Mouse (Mus musculus): Measurements from ENCODE around the gene Lrrc41. TPM values are rescaled to one million over a fixed set of nuclear protein-coding genes. Genes with fewer than 3 reads are reported as not detected.

Lrrc41 gene
- 11.6 and 13.9 TPM in 2 replicates for polyA plus RNA-seq (2012; rRNA removed)

GRCm38 (mm10) chr4:116074861-116075620 is at the start of gene Lrrc41, which contains the start of gene Uqcrh:
Lrrc41 (plus strand) TSS chr4:116075269.
Uqcrh (minus strand) TSS chr4:116075071.

DNA sequence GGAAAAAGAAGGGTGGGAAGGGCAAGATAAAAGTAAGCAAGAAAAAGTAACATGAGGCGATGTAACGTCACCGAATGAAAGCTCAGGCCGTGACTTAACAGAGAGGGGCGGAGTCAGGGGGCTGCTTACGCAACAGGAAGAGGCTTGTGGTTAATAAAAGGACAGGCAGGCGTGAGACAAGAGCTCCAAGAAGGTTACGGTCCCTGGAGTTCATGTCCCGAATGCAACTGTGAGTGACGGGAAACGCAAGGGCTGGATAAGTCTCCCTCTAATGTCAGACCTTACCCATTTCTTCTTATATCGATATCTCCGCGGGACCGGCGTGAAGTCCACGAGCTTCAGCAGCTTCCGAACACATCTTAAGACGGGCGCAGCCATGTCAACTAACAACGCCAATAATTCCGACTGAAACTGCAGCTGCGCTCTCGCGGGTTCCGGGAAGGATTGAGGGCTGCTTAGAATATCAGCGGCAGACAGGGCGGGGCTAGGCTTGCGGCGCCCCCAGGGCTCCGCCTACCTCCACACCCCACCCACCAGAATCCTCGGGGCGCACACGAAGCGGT is 21.6 kb upstream of the Lrrc41 start, which contains the start of gene Nsun4:
TSS of gene Nsun4 (minus strand) at position 478 of the 563 bp plus-strand sequence.

GRCm38 (mm10) chr4:116123602-116124519 is 48.8 kb downstream of the Lrrc41 start, which contains the start of the genes Rad54l and Pomgnt1:
Rad54l (minus strand) TSS chr4:116123690.
Pomgnt1 (plus strand) TSS chr4:116123840.

Other genes starting within 250 kb of the Lrrc41 start
- 5.1 and 6.2 TPM in 2 replicates for gene Mob3c, start 247.2 kb upstream of the Lrrc41 start, polyA plus RNA-seq (2012; rRNA removed)
- gene Mknk1, start 236.1 kb upstream of the Lrrc41 start, polyA plus RNA-seq (2012; rRNA removed): 32.7 and 39.0 TPM in 2 replicates
- gene Kncn, start 190.9 kb upstream of the Lrrc41 start, polyA plus RNA-seq (2012; rRNA removed): 0.01 TPM in 1 of 2 replicates, not detected in the other
- not detected in 2 replicates for gene 6430628N08Rik, start 184.6 kb upstream of the Lrrc41 start, polyA plus RNA-seq (2012; rRNA removed)
- not detected in 2 replicates for gene Dmbx1, start 135.3 kb upstream of the Lrrc41 start, polyA plus RNA-seq (2012; rRNA removed)
- 3.4 and 3.9 TPM in 2 replicates for gene Faah, start 57.3 kb upstream of the Lrrc41 start, polyA plus RNA-seq (2012; rRNA removed)
- 4.4 and 5.0 TPM in 2 replicates for gene Nsun4, start 21.4 kb upstream of the Lrrc41 start, polyA plus RNA-seq (2012; rRNA removed)
- gene Uqcrh, start 198 bp upstream of the Lrrc41 start, polyA plus RNA-seq (2012; rRNA removed): 335 and 338 TPM in 2 replicates
- 15.2 and 18.7 TPM in 2 replicates for gene Rad54l, start 48.4 kb downstream of the Lrrc41 start, polyA plus RNA-seq (2012; rRNA removed)
- 8.5 and 9.1 TPM in 2 replicates for gene Pomgnt1, start 48.6 kb downstream of the Lrrc41 start, polyA plus RNA-seq (2012; rRNA removed)
- gene Lurap1, start 76.1 kb downstream of the Lrrc41 start, polyA plus RNA-seq (2012; rRNA removed): 0.08 TPM in 2 replicates
- not detected in 2 replicates for gene Tspan1, start 92.3 kb downstream of the Lrrc41 start, polyA plus RNA-seq (2012; rRNA removed)
- not detected in 2 replicates for gene 1700042G07Rik, start 98.1 kb downstream of the Lrrc41 start, polyA plus RNA-seq (2012; rRNA removed)
- gene Gm49337, start 98.1 kb downstream of the Lrrc41 start, polyA plus RNA-seq (2012; rRNA removed): not detected in 2 replicates
- gene Pik3r3, start 146.3 kb downstream of the Lrrc41 start, polyA plus RNA-seq (2012; rRNA removed): 1.1 and 1.2 TPM in 2 replicates